Mouse (Mus musculus) subcutaneous adipose tissue, adult 2 months (tissue): Measurements from ENCODE around the gene Gm4924. TPM values are rescaled to one million over a fixed set of nuclear protein-coding genes. Genes with fewer than 3 reads are reported as not detected.

Source experiments
- polyA plus RNA-seq: library from polyadenylated mRNA; depleted of rRNA; stranded (reverse); fragments of >200 nt; gene quantifications from 2 replicates; pipeline ENCODE4 v1.2.3, GENCODE M21; 2012; ENCODE audit warnings: low replicate concordance; rRNA removed

Gm4924 gene
- 1.0 and 2.9 TPM in 2 replicates for polyA plus RNA-seq

DNA sequence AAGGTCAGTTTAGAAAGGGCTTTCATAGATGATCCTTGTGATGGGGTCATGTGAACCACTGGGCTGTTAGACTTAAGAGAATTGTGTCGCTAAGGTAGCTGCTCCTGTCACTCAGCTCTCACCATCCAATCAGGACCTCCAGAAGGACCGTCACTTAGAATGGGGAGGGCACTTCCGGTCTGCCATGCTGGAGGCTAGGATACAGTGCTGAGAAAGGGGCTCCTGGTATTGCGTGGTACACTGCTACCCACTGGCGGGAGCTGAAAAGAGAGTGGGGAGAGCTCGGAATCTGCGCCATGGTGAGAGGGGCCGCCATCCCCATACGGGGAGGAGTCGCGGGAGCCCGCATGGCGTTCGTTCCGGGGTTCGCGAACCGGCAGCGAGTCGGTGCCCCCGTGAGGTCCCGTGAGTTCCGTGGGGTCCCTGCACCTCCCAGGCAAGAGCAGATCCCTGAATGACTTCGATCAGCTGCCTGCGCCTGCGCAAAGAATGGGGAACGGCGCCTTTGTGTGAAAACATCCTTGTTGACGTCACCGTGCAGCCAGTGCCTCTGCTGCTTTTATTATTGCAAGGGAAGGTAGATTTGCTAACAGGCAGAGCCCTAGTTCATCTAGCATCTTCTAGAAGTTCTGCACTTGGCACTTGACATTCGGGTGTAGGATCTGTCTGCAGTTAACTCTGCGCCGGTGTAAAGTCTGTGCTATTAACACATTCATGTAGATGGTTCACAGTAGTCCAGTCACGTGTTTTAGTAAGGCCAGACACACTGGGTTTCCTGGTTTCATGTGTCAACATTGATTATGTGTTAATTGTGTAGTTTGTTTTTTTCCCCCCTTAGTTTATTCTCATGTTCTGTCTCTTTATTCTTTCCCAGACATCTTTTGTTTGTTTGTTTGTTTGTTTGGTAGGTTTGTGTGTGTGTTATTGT, at the start of gene Gm4924:
Gm4924 (plus strand) TSS at position 173 of the 928 bp plus-strand sequence.

DNA sequence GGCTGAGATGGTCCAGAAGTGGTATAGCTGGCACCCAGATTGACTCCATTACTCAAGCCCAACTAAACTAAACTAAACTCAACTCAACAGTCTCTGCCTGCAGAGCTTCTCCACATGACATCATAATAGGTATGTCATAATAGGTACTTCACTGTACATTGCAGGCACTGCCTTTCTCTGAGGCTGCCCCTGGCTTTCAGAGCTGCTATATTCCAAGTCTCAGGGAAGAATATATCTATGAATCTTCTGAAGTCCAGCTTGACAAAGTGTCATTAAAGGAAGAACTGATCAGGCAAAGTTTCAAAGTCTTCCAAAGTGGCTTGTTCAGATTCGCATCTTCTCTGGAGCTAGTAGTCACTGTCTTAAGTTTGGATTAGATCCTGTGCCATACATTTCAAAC, 37.6 kb upstream of the Gm4924 start, which contains the start of gene 4932415D10Rik:
4932415D10Rik (minus strand) TSS at position 101 of the 400 bp plus-strand sequence.

Other genes with a start within 250 kb of the Gm4924 start
- gene AU041133, start 226.2 kb upstream of the Gm4924 start, polyA plus RNA-seq = 0.43 and 0.45 TPM in 2 replicates
- 1.4 and 2.0 TPM in 2 replicates for gene Zfp938, start 113.0 kb upstream of the Gm4924 start, polyA plus RNA-seq
- not detected in 2 replicates for gene 4932415D10Rik, start 37.7 kb upstream of the Gm4924 start, polyA plus RNA-seq
- gene Gm1553, start 138.4 kb downstream of the Gm4924 start, polyA plus RNA-seq = not detected in 2 replicates